Mouse (Mus musculus) bone marrow, adult 2 months (tissue): Measurements from ENCODE around the gene Hscb. TPM values are rescaled to one million over a fixed set of nuclear protein-coding genes. Genes with fewer than 3 reads are reported as not detected.
A peak's percentile ranks its signal among the peaks of the same experiment; 100 is the strongest.

ENCODE experiments used
- H3K27ac ChIP-seq: fragments of 200-500 bp; 2 replicates; pipeline ENCODE4 v1.5.1; 2012; ENCODE audit warnings: low read depth, mild to moderate bottlenecking, control low read depth, inconsistent platforms, low read length; ENCODE audit not compliant: control insufficient read depth, poor library complexity, insufficient read depth
- H3K4me1 ChIP-seq: fragments of 200-500 bp; 2 replicates; pipeline ENCODE4 v1.6.1; 2011; ENCODE audit warnings: low read length; ENCODE audit not compliant: control insufficient read depth, insufficient read depth
- H3K4me3 ChIP-seq: fragments of 200-500 bp; replicated peaks from 2 replicates; pipeline ENCODE3; 2011; ENCODE audit warnings: mild to moderate bottlenecking, low read depth, low read length, control low read depth; ENCODE audit not compliant: control insufficient read depth
- CTCF ChIP-seq: fragments of 200-500 bp; IDR thresholded peaks from 2 replicates; pipeline ENCODE4 v1.5.1; 2011; ENCODE audit warnings: low read length, control low read depth; ENCODE audit not compliant: control insufficient read depth, insufficient read depth
- POLR2A ChIP-seq: fragments of 200-500 bp; IDR thresholded peaks from 2 replicates; pipeline ENCODE4 v1.6.1; 2011; ENCODE audit warnings: low read depth, mild to moderate bottlenecking, control low read depth, low read length, borderline replicate concordance; ENCODE audit not compliant: control insufficient read depth
- WGBS: fragments of 180-500 bp; shearing (Covaris S2); methylation state at CpG from one replicate; pipeline ENCODE4 v1.1.7; 2018; 5-methylcytosine and 5-hydroxymethylcytosine counted together
- polyA plus RNA-seq: library from polyadenylated mRNA; stranded (reverse); fragments of >200 nt; gene quantifications from 2 replicates; pipeline ENCODE4 v1.2.4, GENCODE M21; 2011; ENCODE audit warnings: low replicate concordance; ENCODE audit not compliant: missing spikeins, insufficient read depth, insufficient read length

The Hscb gene
- polyA plus RNA-seq, 1 experiment, result 24.7 TPM

- H3K4me3 ChIP-seq, result peak within 1 kb of the TSS; percentile 93
- H3K27ac ChIP-seq, result peak within 1 kb of the TSS; percentile 92
- TF ChIP-seq POLR2A (peak; percentile 97), CTCF (no peak)
- H3K4me1 ChIP-seq, result no peaks in the 10 kb centered on the region; the same call in 1 of the 2 replicates
- under 1% methylated on average over 80 of the region's 80 CpGs for WGBS
These were observed 29.8 kb downstream of the Hscb start, which contains the start of gene Ulk1 for GRCm38 (mm10) chr5:110809667-110810325. Gene Ulk1 (minus strand): TSS chr5:110810097.

- no peak for TF ChIP-seq CTCF
- no peak for TF ChIP-seq POLR2A
- no peaks in the 10 kb centered on the region; the same call in 1 of the 2 replicates for H3K4me1 ChIP-seq
- H3K4me3 ChIP-seq, result peak overlapping the region; percentile 93
- under 1% methylated on average over 27 of the region's 27 CpGs for WGBS
- peak overlapping the region; percentile 92 for H3K27ac ChIP-seq
These were observed 30.5 kb downstream of the Hscb start for GRCm38 (mm10) chr5:110808821-110809666.

- TF ChIP-seq CTCF, result no peak
- TF ChIP-seq POLR2A, result peak; percentile 77; the same call in 1 of the 2 replicates
- peak overlapping the region; percentile 92 for H3K27ac ChIP-seq
- H3K4me3 ChIP-seq, result peak overlapping the region; percentile 93
- H3K4me1 ChIP-seq, result no peaks in the 10 kb centered on the region; the same call in 1 of the 2 replicates
- 3% methylated on average over 14 of the region's 14 CpGs for WGBS
These were observed 31.4 kb downstream of the Hscb start for GRCm38 (mm10) chr5:110808061-110808631.

- Histone ChIP-seq H3K4me1 (no peaks in the 10 kb centered on the region; the same call in 1 of the 2 replicates), H3K4me3 (peak overlapping the region; percentile 93), H3K27ac (peak overlapping the region; percentile 92)
- WGBS, result 73% methylated on average over 4 of the region's 4 CpGs
- TF ChIP-seq POLR2A, result no peak
- no peak for TF ChIP-seq CTCF
These were observed 32.1 kb downstream of the Hscb start for GRCm38 (mm10) chr5:110807453-110807852.

GRCm38 (mm10) chr5:110806676-110807075, 32.9 kb downstream of the Hscb start:
- Histone ChIP-seq H3K27ac (no peak overlapping the region), H3K4me1 (no peaks in the 10 kb centered on the region; the same call in 1 of the 2 replicates), H3K4me3 (no peak overlapping the region)
- TF ChIP-seq POLR2A, result no peak
- no peak for TF ChIP-seq CTCF
- WGBS, result 80% methylated on average over 1 of the region's 1 CpGs

GRCm38 (mm10) chr5:110806154-110806553, 33.4 kb downstream of the Hscb start:
- 86% methylated on average over 4 of the region's 4 CpGs for WGBS

GRCm38 (mm10) chr5:110804012-110804743, 35.4 kb downstream of the Hscb start:
- Histone ChIP-seq H3K27ac (no peak overlapping the region), H3K4me1 (peaks cover 2% of the 10 kb centered on the region), H3K4me3 (no peak overlapping the region)
- 70% methylated on average over 7 of the region's 7 CpGs for WGBS
- TF ChIP-seq POLR2A (no peak), CTCF (no peak)

More at GRCm38 (mm10) chr5:110806154-110806553, 33.4 kb downstream of the Hscb start:
- Histone ChIP-seq H3K4me3 (no peak overlapping the region), H3K4me1 (peaks cover under 1% of the 10 kb centered on the region), H3K27ac (no peak overlapping the region)
- TF ChIP-seq CTCF (no peak), POLR2A (no peak)

- TF ChIP-seq CTCF (no peak), POLR2A (no peak)
- Histone ChIP-seq H3K4me1 (peaks cover 2% of the 10 kb centered on the region), H3K27ac (no peak overlapping the region), H3K4me3 (no peak overlapping the region)
These were observed 36.8 kb downstream of the Hscb start for GRCm38 (mm10) chr5:110802809-110803208.
